ENCODE assay signal across 12 mouse cellular contexts in the genomic region with DNA sequence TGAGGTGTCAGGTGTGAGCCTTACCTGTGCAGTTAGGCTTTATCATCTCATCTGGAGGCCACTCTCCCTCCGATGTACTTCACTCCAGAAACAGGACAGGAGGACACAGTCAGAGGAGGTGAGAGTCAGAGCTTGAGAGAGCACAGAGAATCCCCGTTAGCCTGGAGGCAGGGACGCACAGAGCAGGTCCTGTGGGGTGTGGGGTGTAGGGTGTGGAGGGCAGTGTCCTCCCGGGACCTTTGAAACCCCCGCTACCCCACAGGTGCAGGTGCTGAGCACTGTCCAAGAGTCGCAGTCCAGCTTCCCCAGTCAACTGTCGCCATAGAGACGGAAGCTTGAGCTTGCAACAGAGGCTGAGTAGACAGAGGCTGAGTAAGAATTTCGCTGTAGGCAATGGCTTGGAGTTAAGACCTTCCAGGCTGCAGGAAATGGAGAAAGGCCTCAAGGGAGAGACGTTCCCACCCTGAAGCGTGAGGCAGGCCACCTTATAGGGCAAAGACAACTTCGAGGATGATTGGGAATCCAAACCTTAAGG. TPM values are rescaled to one million over a fixed set of nuclear protein-coding genes. Genes with fewer than 3 reads are reported as not detected.
DNase-seq lines count a peak whose midpoint lies in the region; ATAC-seq and TF ChIP-seq lines count a peak whose summit lies in the region.
"Had no signal": no experiment of that assay in that cellular context is flagged by ENCODE, and none has a peak within 500 bp of the region (broad histone marks: within the 10 kb centered on the region; RNA-seq: fewer than 3 reads in every experiment).

A gene (minus strand): TSS at position 293 of the 535 bp plus-strand sequence.

- no peak within 1 kb of the TSS for H3K4me2 ChIP-seq in kidney, postnatal 0 days (ENCODE audit: low read length)
- H3K4me2 ChIP-seq in liver, embryonic 14.5 days (ENCODE audit: low read depth), result no peak within 1 kb of the TSS

- H3K9me3 ChIP-seq in kidney, postnatal 0 days (replicated peaks; ENCODE audit: low read length), result no peaks in the 10 kb centered on the region
- H3K9me3 ChIP-seq in liver, embryonic 14.5 days (ENCODE audit: control insufficient read depth, low read length), result no peaks in the 10 kb centered on the region

- no peak within 1 kb of the TSS for H3K27ac ChIP-seq in kidney, postnatal 0 days
- no peak within 1 kb of the TSS for H3K27ac ChIP-seq in kidney, adult 2 months (ENCODE audit: insufficient read depth, low read depth, low read length)
- no peak within 1 kb of the TSS for H3K27ac ChIP-seq in liver, embryonic 14.5 days

- H3K4me3 ChIP-seq in kidney, postnatal 0 days (replicated peaks; ENCODE audit: low read depth, low read length), result no peak within 1 kb of the TSS
- no peak within 1 kb of the TSS for H3K4me3 ChIP-seq in kidney, adult 2 months (ENCODE audit: insufficient read depth, low read depth, low read length)
- no peak within 1 kb of the TSS for H3K4me3 ChIP-seq in liver, embryonic 14.5 days (ENCODE audit: insufficient read depth in 1 of 2, low read depth in 2 of 2, low read length in 2 of 2)

- TF ChIP-seq POLR2A in kidney, adult 2 months (IDR thresholded peaks at IDR 0.05; ENCODE audit: low read depth, low read length), result no peak

- TF ChIP-seq CTCF in kidney, postnatal 0 days (IDR thresholded peaks at IDR 0.05; ENCODE audit: low read depth), result no peak
- no peak for TF ChIP-seq CTCF in kidney, adult 2 months (conservative IDR thresholded peaks at IDR 0.05; ENCODE audit: insufficient read depth, insufficient read length, low read depth, low read length)
- TF ChIP-seq CTCF in liver, embryonic 14.5 days (IDR thresholded peaks at IDR 0.05; ENCODE audit: low read depth), result no peak

- H3K4me1 ChIP-seq in kidney, postnatal 0 days (replicated peaks; ENCODE audit: insufficient read depth, low read length), result no peaks in the 10 kb centered on the region
- H3K4me1 ChIP-seq in kidney, adult 2 months (ENCODE audit: control insufficient read depth, insufficient read depth, low read length), result no peaks in the 10 kb centered on the region
- H3K4me1 ChIP-seq in liver, embryonic 14.5 days (replicated peaks; ENCODE audit: control insufficient read depth in 2 of 2, insufficient read depth in 2 of 2, low read length in 1 of 2), result 0 out of 4 replicates have a peak, but pooled peaks cover 0 to 6% of the 10 kb centered on the region in 2 experiments

- DNase-seq in kidney, postnatal 0 days (ENCODE audit: low spot score), result peak; percentile 17
- no peak for DNase-seq in kidney, adult 2 months
- DNase-seq in urinary bladder, adult 2 months (ENCODE audit: low spot score), result no peak
- DNase-seq in urinary bladder, postnatal 25 days (ENCODE audit: low spot score), result no peak
- DNase-seq in liver, embryonic 14.5 days (ENCODE audit: low read depth in 3 of 3, low spot score in 3 of 3), result no peak
- DNase-seq in adipocyte (ENCODE audit: low spot score), result no peak
- DNase-seq in thymus, postnatal 14 days, result no peak
- DNase-seq: adrenal gland, adult 8-10 months; forebrain, postnatal 0 days; gastrocnemius, postnatal 36 days; heart, postnatal 10 days had no signal

- H3K27me3 ChIP-seq in kidney, postnatal 0 days (ENCODE audit: insufficient read depth, low read length), result no peaks in the 10 kb centered on the region
- no peaks in the 10 kb centered on the region for H3K27me3 ChIP-seq in kidney, adult 2 months (replicated peaks; ENCODE audit: control insufficient read depth, insufficient read depth, low read length)
- no peaks in the 10 kb centered on the region for H3K27me3 ChIP-seq in liver, embryonic 14.5 days (ENCODE audit: control insufficient read depth, insufficient read depth, low read length)

- no peak within 1 kb of the TSS for H3K9ac ChIP-seq in kidney, postnatal 0 days (ENCODE audit: low read depth, low read length)
- no peak within 1 kb of the TSS for H3K9ac ChIP-seq in liver, embryonic 14.5 days (replicated peaks)
- H3K9ac ChIP-seq: forebrain, postnatal 0 days had no signal

- no peak for ATAC-seq in kidney, postnatal 0 days (replicated peaks; ENCODE audit: low FRiP score, low read depth)
- peak; percentile 35; the same call in 1 of the 2 replicates for ATAC-seq in liver, embryonic 14.5 days (ENCODE audit: insufficient read depth)
- ATAC-seq: forebrain, postnatal 0 days had no signal

- 47% methylated on average over 12 of the region's 12 CpGs for WGBS in kidney, postnatal 0 days
- 36% methylated on average over 12 of the region's 12 CpGs for WGBS in kidney, adult 2 months
- 44% methylated on average over 12 of the region's 12 CpGs for WGBS in liver, embryonic 14.5 days (ENCODE audit: insufficient replicate concordance)

- H3K36me3 ChIP-seq in kidney, postnatal 0 days (ENCODE audit: insufficient read depth, low read length), result no peaks in the 10 kb centered on the region
- no peaks in the 10 kb centered on the region for H3K36me3 ChIP-seq in kidney, adult 2 months (ENCODE audit: control insufficient read depth, insufficient read depth, low read length)
- no peaks in the 10 kb centered on the region for H3K36me3 ChIP-seq in liver, embryonic 14.5 days (replicated peaks; ENCODE audit: control insufficient read depth, insufficient read depth, low read depth)

- TF ChIP-seq EP300 in liver, embryonic 14.5 days (IDR thresholded peaks at IDR 0.05; ENCODE audit: low read depth), result no peak

RNA-seq across cellular contexts. Expression of the gene that starts here (rescaled TPM):
- 0.09 TPM in 1 of 2 replicates, not detected in the other for polyA plus RNA-seq in kidney, postnatal 0 days (2015; fragmentation: Nextera tagmentation; extraction: Ambion mirVana)
- not detected in 2 replicates for polyA plus RNA-seq in kidney, adult 2 months (2012; rRNA removed)
- 19.3 and 20.8 TPM in 2 replicates for polyA plus RNA-seq in urinary bladder, adult 2 months (2012; rRNA removed)
- polyA plus RNA-seq in liver, embryonic 14.5 days (2012; rRNA removed), result 0.02 TPM in 2 replicates
- not detected in 2 replicates for polyA plus RNA-seq in liver, embryonic 14.5 days (2014; fragmentation: Nextera tagmentation; extraction: Ambion mirVana)
- polyA plus RNA-seq: small intestine, adult 2 months had no signal

Comparison
In these comparisons a context has a peak if more than half of its experiments do, and no peak if none do; other contexts are left out.
1. RNA of the gene that starts here (polyA plus RNA-seq): 19.3 to 20.8 TPM in urinary bladder, adult 2 months; 0.09 TPM in kidney, postnatal 0 days, 0.02 TPM in liver, embryonic 14.5 days and not detected in kidney, adult 2 months; every median in the first group is over 10 times any median in the second.
2. Peak in DNase-seq in kidney, postnatal 0 days; RNA of the gene not detected or under 1 TPM.
3. Peak in ATAC-seq in liver, embryonic 14.5 days; RNA of the gene not detected or under 1 TPM.